Mouse (Mus musculus): ENCODE results near the gene Gm10337.
A peak's percentile ranks its signal among the peaks of the same experiment; 100 is the strongest.

The Gm10337 gene

GRCm38 (mm10) chr15:102499851-102500250, 3.7 kb upstream of the Gm10337 start:
- no peak for DNase-seq (ENCODE audit: low read depth, low spot score)

DNA sequence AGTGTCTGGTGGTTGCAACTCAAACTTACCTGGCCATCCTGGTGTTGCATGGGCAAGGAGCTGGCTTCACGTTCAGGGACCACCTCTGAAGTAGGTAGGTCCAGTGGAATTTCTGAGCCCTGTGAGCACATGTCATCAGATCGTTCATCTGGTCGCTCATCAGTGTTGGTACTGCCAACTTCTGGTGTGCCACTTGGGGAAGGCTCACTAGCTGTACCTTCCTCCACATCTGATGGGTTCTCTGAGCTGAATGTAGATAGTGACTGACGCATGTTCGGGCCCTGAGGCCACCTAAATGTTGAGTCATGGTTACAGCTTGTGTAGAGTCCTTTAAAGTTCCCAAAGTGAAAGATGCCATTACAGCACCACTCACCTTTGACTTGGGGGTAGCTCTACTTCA, 3.0 kb upstream of the Gm10337 start:
- no peak for DNase-seq (ENCODE audit: low read depth, low spot score)

DNA sequence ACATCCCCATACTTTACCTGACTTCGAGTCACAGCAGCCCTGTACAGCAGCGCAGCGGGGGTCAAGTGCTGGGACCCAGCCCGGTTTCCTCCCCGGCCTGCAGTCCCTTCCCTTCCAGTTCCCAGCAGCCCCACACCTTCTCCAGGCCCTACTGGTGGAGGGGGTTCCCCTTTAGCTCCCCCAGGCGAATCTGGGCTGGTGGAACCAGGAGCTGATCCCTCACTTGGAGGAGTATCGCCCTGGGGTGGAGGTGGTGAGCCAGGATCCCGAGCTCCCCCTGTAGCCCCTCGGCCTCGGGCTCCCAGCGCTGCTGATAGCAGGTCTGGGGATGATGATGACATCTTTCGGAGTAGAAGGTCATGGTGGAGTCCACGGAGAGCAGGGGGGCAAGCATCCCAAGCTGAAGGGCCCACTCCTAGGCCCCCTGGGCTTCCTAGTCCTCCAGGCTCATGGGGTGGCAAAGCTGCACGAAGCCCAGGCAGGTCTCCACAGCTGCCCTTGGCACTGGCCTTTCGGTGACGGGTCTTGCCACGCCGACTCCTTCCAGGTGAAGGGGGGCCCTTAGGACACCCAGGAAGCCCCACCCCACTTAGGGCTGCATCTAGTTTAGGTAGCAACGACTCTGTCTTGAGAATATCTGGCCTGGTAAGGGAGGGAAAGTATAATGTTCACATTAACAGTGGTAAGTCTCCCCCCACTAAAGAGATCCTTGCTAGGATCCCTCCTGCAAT, 2.3 kb upstream of the Gm10337 start:
- no peak for DNase-seq (ENCODE audit: low read depth, low spot score)

- no peak for DNase-seq (ENCODE audit: low read depth, low spot score)
Measured at GRCm38 (mm10) chr15:102502254-102502840, 1.2 kb upstream of the Gm10337 start.

- DNase-seq (ENCODE audit: low read depth, low spot score) = no peak
Measured at GRCm38 (mm10) chr15:102503924-102504782, 631 bp downstream of the Gm10337 start.

DNA sequence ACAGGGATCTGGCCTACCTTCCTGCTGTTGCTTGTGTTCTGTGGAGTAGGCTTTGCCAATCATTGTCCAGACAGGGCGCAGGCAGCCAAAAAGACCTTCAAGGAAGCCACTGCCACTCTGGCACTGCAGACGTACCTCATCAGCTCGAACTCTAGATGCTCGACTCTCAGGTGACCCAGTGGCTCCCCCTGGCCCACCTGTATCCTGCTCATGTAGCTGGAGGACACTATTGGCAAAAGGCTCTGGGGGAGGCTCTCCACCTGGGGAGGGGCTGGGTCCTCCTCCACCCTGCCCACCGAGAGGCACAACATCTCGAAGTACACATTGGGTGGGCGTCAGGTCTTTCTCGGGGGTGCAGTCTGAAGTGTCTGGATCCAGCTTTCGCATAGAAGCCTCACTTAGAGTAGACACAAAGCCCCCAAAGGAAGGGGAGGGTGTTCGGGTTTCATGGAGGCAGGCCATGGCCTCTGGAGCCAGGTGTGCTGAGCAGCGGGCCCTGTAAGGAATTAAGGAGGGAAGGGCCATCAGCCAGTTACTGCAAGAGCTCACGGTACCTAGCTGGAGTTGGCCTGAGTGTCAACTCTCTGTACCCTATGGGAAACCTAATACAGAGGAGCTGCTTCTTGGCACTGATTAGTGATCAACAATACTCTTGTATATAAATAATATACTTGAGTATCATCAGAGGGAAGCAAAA, 1.7 kb downstream of the Gm10337 start:
- no peak for DNase-seq (ENCODE audit: low read depth, low spot score)

GRCm38 (mm10) chr15:102505770-102506463, 2.4 kb downstream of the Gm10337 start:
- no peak for DNase-seq (ENCODE audit: low read depth, low spot score)

- DNase-seq (ENCODE audit: low read depth, low spot score) = no peak
Measured at GRCm38 (mm10) chr15:102506464-102506830, 2.9 kb downstream of the Gm10337 start.

GRCm38 (mm10) chr15:102506864-102507263, 3.3 kb downstream of the Gm10337 start:
- no peak for DNase-seq (ENCODE audit: low read depth, low spot score)

DNA sequence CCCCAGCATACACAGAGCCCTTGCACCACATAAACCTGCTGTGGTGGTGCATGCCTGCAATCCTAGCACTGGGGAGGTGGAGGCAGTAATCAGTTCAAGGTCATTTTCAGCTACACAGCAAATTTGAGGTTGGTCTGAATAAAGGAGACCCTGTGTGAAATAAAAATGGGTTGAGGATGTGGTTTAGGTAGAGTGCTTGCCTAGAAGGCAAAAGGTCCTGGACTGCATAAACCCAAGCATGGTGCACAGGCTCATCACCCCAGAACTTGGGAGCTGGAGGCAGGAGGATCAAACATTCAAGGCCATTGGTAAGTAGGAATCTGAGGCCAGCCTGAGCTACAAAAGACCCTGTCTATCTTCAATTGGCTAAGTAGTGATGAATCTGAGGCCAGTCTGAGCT, 4.0 kb downstream of the Gm10337 start:
- no peak for DNase-seq (ENCODE audit: low read depth, low spot score)

- no peak for DNase-seq (ENCODE audit: low read depth, low spot score)
Measured at GRCm38 (mm10) chr15:102508336-102508735, 4.8 kb downstream of the Gm10337 start.

DNA sequence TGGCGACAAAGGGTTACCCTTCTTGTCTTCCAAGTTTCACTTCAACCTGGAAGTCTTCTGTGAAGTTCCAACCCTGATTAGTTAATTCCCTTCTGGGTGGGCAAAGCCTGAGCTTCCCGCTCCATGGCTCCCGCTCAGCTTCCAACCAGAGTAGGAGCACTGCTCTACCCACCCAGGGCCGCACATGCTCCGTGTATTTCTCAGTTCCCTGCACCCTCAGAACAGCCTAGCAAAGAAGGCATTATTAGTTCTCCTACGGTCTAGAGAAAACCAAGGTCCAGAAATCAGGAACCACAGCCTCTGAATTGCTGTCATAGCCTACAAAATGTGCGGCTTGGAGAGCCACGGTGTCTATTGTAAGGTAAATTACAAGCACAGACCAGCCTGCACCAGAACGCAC, 6.6 kb downstream of the Gm10337 start:
- no peak for DNase-seq (ENCODE audit: low read depth, low spot score)

DNA sequence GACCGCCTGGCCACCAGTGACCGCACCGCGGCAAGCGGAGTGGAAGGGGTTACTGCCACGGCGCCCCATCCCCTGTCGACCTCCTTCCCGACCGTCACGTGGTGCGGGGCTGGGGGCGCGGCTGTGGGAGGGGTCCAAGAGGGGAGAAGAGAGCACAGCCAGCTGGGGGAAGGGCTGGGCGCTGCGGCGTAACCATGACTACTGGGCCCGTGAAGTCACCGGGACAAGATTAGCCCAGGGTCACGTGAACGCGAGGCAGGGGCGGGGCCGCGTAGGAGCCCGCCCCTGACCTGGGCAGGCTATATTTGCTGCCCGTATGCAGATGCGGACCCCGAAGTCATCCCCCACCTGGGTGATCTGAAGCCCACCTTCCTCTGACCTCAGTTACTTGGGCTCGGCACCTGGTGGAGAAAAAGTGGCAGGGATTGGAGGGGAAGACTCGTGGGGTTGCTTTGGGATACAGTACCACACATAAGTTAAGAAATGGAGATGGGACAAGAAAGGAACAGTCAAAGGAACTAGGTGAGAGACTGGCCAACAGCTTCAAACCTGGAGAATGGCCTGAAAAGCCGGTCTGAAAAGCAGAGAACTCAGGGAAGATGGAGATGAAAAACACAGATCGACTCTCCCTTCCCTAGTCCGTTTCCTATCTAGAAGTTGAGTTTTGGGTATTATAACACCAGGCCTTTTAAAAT, 7.2 kb downstream of the Gm10337 start:
- peak; percentile 77 for DNase-seq (ENCODE audit: low read depth, low spot score)

- DNase-seq (ENCODE audit: low read depth, low spot score) = no peak
Measured at GRCm38 (mm10) chr15:102511285-102511833, 7.8 kb downstream of the Gm10337 start.

GRCm38 (mm10) chr15:102512010-102512409, 8.5 kb downstream of the Gm10337 start:
- no peak for DNase-seq (ENCODE audit: low read depth, low spot score)

DNA sequence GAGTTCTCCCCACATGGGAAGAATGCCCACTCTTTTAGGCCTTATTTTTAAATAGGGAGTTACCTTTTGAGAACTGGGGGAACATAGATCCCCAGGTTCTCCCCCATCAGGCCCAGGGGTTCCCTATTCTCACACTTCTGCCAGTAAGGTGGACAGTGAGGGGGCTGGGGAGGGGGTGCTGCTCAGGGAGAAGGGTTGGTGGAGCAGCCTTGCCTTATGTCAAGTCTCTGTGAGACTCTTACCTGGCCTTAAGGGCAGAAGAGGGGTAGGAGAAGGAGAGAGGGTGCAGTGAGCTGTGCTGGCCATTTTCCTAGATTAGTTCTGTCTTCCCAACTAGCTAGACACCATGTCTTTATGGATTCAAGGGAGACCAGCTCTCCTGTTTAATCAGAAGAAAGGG, 8.9 kb downstream of the Gm10337 start:
- no peak for DNase-seq (ENCODE audit: low read depth, low spot score)

- no peak for DNase-seq (ENCODE audit: low read depth, low spot score)
Measured at GRCm38 (mm10) chr15:102513004-102513403, 9.5 kb downstream of the Gm10337 start.

GRCm38 (mm10) chr15:102515261-102515660, 11.7 kb downstream of the Gm10337 start:
- no peak for DNase-seq (ENCODE audit: low read depth, low spot score)

DNA sequence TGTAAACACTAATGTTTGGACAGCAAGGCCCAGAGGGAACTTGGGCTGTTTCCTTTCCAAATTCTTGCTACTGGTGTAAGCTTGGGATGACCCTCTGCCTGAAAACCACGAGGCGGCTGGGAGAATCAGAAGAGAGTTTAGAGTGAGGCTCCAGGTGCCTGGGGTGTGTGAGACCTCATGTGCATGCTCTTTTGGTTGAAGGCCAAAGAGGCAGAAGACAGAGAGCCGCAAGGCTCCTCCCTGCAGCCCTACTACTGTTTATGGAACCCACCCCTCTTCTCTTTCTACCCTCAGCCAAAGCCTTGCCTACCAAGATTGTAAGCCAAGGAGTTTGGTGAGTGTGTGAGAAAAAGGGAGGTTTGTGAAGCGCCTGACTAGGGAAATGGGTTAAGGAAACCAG, 12.3 kb downstream of the Gm10337 start:
- DNase-seq (ENCODE audit: low read depth, low spot score) = no peak

DNA sequence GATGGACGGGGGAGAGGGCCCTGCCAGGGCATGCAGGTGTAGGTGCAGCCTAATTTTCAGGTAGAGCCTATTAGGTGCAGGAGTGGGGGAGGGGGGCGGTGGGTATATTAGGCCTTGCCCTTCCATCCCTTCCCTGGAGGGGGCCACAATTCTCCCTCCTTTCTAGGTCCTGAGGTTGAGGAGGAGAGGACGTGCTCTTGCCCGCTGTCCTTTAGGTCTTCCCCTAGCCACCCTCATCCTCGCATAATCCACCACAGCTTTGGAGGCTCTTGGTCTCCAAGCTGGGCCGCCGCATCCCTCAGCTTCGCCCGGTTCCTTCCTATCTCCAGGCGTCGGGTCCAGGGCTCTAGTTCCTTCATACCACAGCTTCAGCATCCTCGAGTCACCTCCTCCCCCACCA, 12.8 kb downstream of the Gm10337 start:
- no peak for DNase-seq (ENCODE audit: low read depth, low spot score)
